Mouse (Mus musculus) frontal cortex, adult 2 months (tissue): ENCODE results near the gene Trir. TPM values are rescaled to one million over a fixed set of nuclear protein-coding genes. Genes with fewer than 3 reads are reported as not detected.

Experiments used
- DNase-seq, 2 experiments: peaks; one replicate each; pipeline ENCODE4 v3.0.0; 2022; ENCODE audit warnings: low spot score in 1 of 2; ENCODE audit errors: extremely low spot score in 1 of 2
- polyA plus RNA-seq: library from polyadenylated mRNA; depleted of rRNA; stranded (reverse); fragments of >200 nt; gene quantifications from 2 replicates; pipeline ENCODE4 v1.2.3, GENCODE M21; 2012; rRNA removed

Trir gene
- polyA plus RNA-seq, result 150 and 167 TPM in 2 replicates

DNA sequence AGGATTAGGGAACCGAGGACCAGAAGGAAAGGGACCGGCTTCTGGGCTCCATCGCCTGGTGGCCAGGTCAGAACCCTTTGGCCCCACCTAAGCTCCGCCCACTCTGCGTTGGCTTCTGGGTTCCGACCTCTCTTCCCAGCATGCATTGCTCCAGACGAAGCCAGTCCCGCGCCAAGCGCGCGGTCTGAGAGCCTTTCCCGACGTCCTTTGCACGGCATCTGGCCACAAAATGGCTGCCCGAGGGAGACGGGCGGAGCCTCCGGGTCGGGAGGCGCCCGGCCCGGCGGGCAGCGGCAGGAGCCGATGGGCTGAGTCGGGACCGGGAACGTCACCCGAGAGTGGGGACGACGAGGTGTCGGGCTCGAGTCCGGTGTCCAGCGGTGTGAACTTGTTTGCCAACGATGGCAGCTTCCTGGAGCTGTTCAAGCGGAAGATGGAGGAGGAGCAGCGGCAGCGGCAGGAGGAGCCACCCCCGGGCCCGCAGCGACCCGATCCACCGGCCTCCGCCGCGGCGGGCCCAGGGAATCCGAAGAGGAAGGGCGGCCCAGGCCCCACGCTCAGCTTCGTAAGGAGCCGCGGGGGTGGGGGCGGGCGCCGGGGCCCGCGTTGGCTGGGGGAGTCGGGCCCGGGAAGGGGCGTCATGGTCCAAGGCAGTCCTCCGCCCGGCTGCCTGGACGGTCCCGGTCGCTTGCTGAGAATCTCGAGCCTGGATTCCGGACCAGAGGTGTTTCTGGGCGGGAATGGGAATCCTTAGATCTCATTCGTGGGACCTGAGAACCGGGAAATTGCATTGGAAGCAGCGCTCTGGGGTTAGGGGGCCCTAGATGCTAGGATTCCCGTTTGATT lies at the start of gene Trir:
Trir (plus strand) TSS at position 154 of the 846 bp plus-strand sequence.
- peak; percentile 89 to 97 for DNase-seq

GRCm38 (mm10) chr8:84977435-84978247 lies 49.0 kb upstream of the Trir start:
- peak in 1 of 2 experiments; percentile 70 for DNase-seq

GRCm38 (mm10) chr8:84978248-84978940 lies 48.2 kb upstream of the Trir start, which contains the start of gene Junb:
Junb (minus strand) TSS chr8:84978718.
- DNase-seq, result peak; percentile 91 to 96

- peak; percentile 86 to 95 for DNase-seq
These were observed 46.8 kb upstream of the Trir start for GRCm38 (mm10) chr8:84979599-84980421.

DNA sequence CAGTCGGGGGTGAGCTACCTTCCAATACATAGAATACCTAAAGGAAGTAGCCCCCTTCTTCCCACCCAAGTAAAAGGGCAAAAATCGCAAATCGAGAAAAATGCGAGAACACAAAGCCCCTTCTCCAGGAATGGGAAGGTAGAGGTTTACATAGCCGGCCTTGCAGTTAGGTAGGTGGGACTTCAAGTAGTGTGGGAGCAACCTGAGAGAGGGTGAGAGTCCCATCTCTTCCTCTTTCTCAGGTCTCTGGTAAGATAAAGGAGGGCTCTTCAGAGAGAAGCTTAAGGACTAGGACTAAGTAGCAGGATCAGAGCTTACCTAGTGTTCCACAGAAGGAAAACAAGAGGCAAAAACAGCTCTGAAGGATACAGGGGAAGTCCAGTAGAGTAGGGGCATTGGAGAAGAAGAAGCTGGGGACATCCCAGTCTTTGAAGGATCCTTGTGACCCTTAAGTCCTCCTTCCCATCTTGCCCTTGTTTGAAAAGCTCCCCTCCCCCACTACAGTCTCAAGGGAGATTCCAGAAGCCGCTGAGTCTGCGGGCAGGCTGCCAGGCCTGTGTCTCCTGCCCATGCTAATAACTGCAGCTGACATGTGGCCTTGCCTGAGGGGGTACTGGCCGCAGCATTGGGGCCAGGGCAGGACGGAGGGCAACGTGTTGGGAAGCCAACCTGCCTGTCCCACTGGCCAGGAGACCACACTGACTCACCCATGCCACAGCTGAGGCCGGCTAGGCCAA lies 45.8 kb upstream of the Trir start:
- DNase-seq, result peak in 1 of 2 experiments; percentile 63

DNA sequence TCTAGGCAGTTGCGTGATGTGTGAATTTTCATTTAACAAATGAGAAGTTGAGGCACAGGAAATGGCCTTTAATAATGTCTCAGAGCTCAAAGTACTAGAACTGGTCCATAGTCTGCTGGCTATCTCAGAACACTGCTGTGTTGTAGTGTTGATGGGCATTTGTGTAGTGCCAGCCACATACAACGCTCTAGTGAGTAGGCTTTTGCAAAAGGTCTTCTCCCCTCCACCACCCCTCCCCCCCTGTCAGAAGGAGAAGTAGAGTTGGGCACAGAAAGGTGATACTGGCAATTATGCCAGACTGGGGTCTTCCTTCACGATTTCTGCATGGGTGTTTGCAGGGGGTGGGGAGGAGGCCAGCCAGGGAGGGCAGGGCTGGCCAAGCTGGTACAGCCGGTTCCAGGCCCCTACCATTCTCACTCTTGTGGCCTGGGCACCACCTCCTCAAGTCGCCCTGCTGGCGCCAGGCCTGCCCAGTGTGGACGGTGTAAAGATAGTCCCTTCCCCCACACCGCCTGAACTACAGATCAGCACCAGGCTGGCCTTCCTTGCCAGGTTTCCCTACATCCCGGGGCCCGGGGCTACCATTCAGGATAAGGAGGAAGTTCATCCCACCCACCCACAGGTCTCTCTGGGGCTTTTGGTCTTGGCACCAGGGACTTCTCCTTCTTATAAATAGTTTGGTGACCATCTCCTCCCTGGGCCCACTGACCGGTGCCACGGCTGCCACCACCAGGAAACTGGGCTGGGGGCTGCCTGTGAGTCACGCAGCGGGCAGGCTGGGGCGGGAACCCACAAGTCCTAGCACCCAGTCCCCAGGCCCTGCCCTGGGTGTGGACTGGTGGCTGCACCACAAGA lies 44.8 kb upstream of the Trir start:
- no peak for DNase-seq

GRCm38 (mm10) chr8:84982499-84983011 lies 44.1 kb upstream of the Trir start:
- DNase-seq, result no peak

- DNase-seq, result no peak
These were observed 42.2 kb upstream of the Trir start for GRCm38 (mm10) chr8:84984294-84985048.

DNA sequence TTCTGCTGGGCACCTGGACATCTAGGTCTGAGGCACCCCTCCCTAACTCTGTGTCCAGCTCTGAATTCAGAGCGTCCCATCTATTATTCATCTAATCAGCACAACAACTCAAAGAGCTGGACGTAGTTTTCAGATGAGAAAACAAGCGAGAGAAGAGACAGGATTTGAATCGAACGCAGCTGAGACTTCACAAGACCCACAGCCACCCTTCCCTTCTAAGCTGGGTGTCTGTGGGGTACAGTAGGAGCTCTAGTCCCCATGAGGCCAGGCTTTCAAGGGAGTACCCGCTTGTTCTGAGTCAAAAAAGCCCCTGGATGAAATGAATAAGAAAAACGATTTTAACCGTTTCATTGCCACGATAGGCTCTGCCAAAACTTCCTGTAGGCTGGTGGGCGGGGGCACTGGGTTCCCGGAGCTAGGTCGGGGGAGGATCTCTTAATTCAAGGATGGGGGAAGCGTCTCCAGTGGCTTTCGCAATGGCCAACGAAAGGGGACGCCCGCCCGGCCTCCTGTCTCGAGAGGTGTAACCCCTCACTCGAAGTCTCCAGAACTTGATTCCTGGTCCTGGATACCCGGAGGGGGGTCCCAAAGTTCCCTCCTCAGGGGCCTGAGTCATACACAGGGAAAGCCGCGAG lies 41.5 kb upstream of the Trir start:
- DNase-seq, result peak in 1 of 2 experiments; percentile 55

DNA sequence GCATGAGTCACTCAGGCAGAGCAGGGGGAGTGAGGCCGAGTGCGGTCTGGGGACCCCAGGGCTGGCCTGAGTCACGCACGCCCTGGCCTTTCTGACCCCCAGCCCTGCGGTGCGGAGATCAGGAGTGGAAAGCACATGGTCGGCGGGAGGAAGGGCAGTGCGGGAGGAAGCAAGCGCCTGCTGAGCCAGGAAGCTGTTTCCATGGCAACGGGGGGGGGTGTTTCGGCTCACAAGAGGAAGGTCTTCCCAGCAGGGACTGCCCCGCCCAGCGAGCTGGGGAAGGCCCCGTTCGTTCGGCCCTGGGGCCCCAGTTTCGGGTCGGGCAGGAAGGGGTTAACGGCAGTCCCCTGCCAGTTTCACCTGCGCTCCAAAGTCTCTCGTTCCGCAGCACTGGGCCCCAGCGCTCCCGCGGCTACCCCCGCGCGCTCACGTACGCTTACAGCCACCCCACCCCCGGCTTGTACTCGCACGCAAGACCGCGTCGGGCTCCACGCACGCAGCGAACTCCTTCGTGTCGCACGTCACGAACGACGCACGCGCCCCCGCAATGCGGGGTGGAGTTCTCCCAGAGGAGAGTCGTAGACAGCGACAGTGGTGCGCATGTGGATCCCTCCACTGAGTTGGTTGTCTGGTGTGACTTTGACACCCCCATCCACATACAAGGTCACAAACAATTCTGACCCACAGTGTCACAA lies 40.8 kb upstream of the Trir start:
- peak; percentile 92 to 96 for DNase-seq

- DNase-seq, result no peak
These were observed 40.2 kb upstream of the Trir start for GRCm38 (mm10) chr8:84986379-84986945.

- DNase-seq, result no peak
These were observed 39.2 kb upstream of the Trir start for GRCm38 (mm10) chr8:84987388-84987787.

DNA sequence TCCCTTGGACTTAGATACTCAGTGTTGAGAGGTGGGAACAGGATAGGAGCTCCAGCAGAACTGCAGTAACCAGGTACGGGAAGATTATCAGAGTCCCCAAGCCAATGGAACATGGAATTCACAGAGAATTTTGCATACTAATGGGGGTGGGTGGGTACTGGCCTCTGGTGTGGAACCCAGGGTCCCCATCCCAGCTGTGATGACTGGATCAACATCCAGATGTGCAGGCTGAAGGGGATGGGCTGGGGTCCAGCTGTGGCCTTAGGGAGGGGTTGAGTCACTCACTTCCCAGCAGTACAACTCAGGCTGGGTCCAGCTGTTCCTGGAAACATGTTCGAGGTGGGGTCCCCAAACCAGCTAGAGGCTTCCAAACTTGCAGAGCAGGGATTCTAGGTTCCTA lies 38.7 kb upstream of the Trir start:
- DNase-seq, result no peak

DNA sequence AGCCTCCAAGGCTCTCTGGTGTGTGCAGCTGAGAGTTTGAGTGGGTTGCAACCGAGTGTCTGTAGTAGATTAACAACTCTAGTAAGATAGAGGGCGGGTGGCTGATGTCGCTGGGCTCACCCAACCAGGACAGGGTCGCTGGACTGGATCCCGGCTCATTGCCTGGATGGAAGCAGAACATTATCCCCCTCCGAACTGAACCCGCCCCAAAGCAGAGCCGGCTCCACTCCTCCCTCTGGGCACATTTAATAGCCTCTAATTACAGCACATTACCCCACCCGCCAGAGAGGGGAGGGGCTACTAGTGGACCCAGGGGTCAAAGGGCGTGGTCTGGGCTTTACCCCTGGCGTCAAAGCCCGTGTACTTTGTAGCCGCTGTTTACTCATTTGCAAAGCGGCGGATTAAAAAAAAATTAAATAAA lies 37.3 kb upstream of the Trir start:
- DNase-seq, result no peak

- peak; percentile 77 to 94 for DNase-seq
These were observed 36.8 kb upstream of the Trir start for GRCm38 (mm10) chr8:84989810-84990209.

DNA sequence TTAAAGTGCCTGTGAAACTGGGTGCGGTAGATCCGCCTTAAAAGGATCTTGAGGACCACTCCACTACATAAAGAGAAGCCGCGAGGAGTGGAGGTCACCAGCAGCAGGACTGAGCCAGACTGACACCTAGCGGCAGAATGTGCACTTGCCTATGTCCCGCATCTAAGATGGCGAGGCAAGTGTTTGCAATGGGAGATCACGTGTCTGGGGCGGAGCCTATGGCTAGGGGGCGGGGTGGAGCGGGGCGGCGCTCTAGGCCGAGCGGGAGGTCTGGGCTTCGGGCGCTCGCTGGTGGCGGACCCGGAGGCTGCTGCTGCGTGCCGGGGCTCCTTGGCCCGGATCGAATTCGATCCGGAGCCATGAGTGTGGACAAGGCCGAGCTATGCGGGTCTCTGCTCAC lies 36.3 kb upstream of the Trir start, which contains the start of gene Hook2:
Hook2 (plus strand) TSS at position 255 of the 400 bp plus-strand sequence.
- peak; percentile 95 to 98 for DNase-seq
